Mouse (Mus musculus): ENCODE data around the gene Lrig1.

DNA sequence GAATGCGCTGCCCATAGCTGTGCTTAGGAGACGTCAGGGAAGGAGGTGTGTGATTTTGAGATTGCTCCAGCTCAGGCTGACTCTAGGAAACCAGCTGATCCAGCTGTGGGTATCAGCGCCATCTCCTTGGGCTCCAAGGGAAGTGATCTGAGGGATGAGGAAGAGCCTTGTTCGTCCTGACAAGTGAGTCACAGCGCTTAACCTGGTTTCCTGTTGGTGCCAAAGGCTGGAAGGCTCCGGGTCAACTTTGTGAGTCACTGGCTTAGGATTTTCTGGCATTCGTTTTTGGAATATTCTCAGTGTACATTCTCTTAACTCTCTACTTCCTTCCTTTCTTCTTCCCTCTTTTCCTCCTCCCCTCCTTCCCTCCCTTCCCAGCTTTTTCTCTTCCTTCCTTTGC is 48.4 kb upstream of the Lrig1 start:
- TF ChIP-seq MYOG (IDR thresholded peaks at IDR 0.05; ENCODE audit: control insufficient read depth, extremely low read depth, insufficient read length) (no peak), MAX (IDR thresholded peaks at IDR 0.05) (no peak), CTCF (IDR thresholded peaks at IDR 0.05; ENCODE audit: control insufficient read depth, insufficient read depth, insufficient read length) (no peak), CEBPB (IDR thresholded peaks at IDR 0.05; ENCODE audit: low read depth) (no peak), USF1 (IDR thresholded peaks at IDR 0.05; ENCODE audit: low read depth) (no peak), FOSL1 (IDR thresholded peaks at IDR 0.05; ENCODE audit: insufficient read depth, low read length, poor library complexity, severe bottlenecking) (peak; percentile 42), MYOD1 (IDR thresholded peaks at IDR 0.05; ENCODE audit: control insufficient read depth, insufficient read length, low read depth) (peak; percentile 7)
